Comparison of ENCODE assay signal across 19 mouse cellular contexts in the genomic region with DNA sequence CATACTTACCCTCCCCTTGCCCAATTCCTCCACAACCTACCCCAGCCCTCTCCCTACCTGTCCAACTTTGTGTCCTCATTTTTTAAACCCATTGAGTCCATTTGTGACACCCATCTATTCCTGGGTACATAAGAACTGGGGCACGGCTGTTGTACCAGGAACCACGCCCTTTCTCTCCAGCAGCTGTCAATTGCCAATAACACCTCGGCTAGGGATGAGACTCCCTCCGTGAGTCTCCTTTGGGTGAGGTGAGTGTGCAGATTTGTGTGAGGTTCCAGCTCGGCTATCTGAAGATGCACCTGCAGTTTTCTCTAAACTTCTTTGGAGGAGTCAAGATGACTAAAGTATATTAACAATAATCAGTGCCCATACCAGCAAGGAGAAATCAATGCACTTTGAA.
DNase-seq lines count a peak whose midpoint lies in the region; ATAC-seq lines count a peak whose summit lies in the region.
"Had no signal": no experiment of that assay in that cellular context is flagged by ENCODE, and none has a peak within 500 bp of the region (broad histone marks: within the 10 kb centered on the region; RNA-seq: fewer than 3 reads in every experiment).

No protein-coding gene starts in this region.

- H3K4me3 ChIP-seq in midbrain, embryonic 11.5 days (ENCODE audit: low read depth, low read length), result no peak overlapping the region
- no peak overlapping the region for H3K4me3 ChIP-seq in midbrain, embryonic 14.5 days (replicated peaks; ENCODE audit: low read depth, low read length)

- H3K9me3 ChIP-seq in midbrain, embryonic 11.5 days (ENCODE audit: control insufficient read depth, low read length), result no peaks in the 10 kb centered on the region
- H3K9me3 ChIP-seq in midbrain, embryonic 14.5 days (ENCODE audit: control insufficient read depth, low read length), result no peaks in the 10 kb centered on the region
- H3K9me3 ChIP-seq: G1E had no signal

- no peak overlapping the region for H3K9ac ChIP-seq in midbrain, embryonic 11.5 days (ENCODE audit: low read length)
- H3K9ac ChIP-seq in midbrain, embryonic 14.5 days (replicated peaks; ENCODE audit: low read length), result no peak overlapping the region

- WGBS in midbrain, embryonic 11.5 days, result 94% methylated on average over 5 of the region's 5 CpGs
- 89% methylated on average over 5 of the region's 5 CpGs for WGBS in midbrain, embryonic 14.5 days

- no peak overlapping the region for H3K4me2 ChIP-seq in midbrain, embryonic 11.5 days
- no peak overlapping the region for H3K4me2 ChIP-seq in midbrain, embryonic 14.5 days (ENCODE audit: low read length)

- no peaks in the 10 kb centered on the region for H3K4me1 ChIP-seq in midbrain, embryonic 11.5 days (ENCODE audit: control insufficient read depth, insufficient read depth, low read length)
- no peaks in the 10 kb centered on the region for H3K4me1 ChIP-seq in midbrain, embryonic 14.5 days (ENCODE audit: control insufficient read depth, insufficient read depth, low read length)

- no peak overlapping the region for H3K27ac ChIP-seq in midbrain, embryonic 11.5 days (ENCODE audit: low read depth, low read length)
- no peak overlapping the region for H3K27ac ChIP-seq in midbrain, embryonic 14.5 days (replicated peaks; ENCODE audit: low read depth, low read length)

- no peaks in the 10 kb centered on the region for H3K36me3 ChIP-seq in midbrain, embryonic 11.5 days (ENCODE audit: control insufficient read depth, insufficient read depth, low read length)
- no peaks in the 10 kb centered on the region for H3K36me3 ChIP-seq in midbrain, embryonic 14.5 days (ENCODE audit: control insufficient read depth, insufficient read depth, low read length)
- H3K36me3 ChIP-seq: G1E had no signal

- intact Hi-C loops in heart, postnatal 25 days (cut with DNase I), result loop anchor here (5.0 kb wide), 2 partner anchors 161 to 254 kb away; no protein-coding TSS in a partner anchor

- DNase-seq in heart, adult 11 months, result peak; percentile 61
- no peak for DNase-seq in heart, postnatal 25 days (ENCODE audit: low spot score)
- DNase-seq in midbrain, embryonic 11.5 days (ENCODE audit: low spot score, missing footprints), result peak; percentile 56
- no peak for DNase-seq in midbrain, embryonic 14.5 days
- DNase-seq: adrenal gland, adult 2 months; adrenal gland, adult 8-10 months; adrenal gland, postnatal 10 days; adrenal gland, postnatal 14 days; adrenal gland, postnatal 25 days; adrenal gland, postnatal 36 days; B cell, adult 2 months; cerebellum, adult 11 months; cerebellum, adult 11-12 months; cerebellum, adult 18-20 months had no signal

- no peak for ATAC-seq in midbrain, embryonic 11.5 days (ENCODE audit: low FRiP score)
- no peak for ATAC-seq in midbrain, embryonic 14.5 days (ENCODE audit: low FRiP score, low TSS enrichment)
- ATAC-seq: activated CD4-positive, CD25-positive, alpha-beta regulatory T cell, adult 4 months; CD4-positive, CD25-positive, alpha-beta regulatory T cell, adult 4 months; Patski had no signal

- no peaks in the 10 kb centered on the region for H3K27me3 ChIP-seq in midbrain, embryonic 11.5 days (ENCODE audit: control insufficient read depth, insufficient read depth, low read length)
- H3K27me3 ChIP-seq in midbrain, embryonic 14.5 days (ENCODE audit: control insufficient read depth, insufficient read depth, low read length), result no peaks in the 10 kb centered on the region
- H3K27me3 ChIP-seq: CH12.LX, Patski had no signal

Comparison
In these comparisons a context has a peak if more than half of its experiments do, and no peak if none do; other contexts are left out.
1. DNase-seq: peak in heart, adult 11 months (single experiment) and midbrain, embryonic 11.5 days (single experiment); none in heart, postnatal 25 days (single experiment) and midbrain, embryonic 14.5 days (single experiment).